Mouse (Mus musculus): ENCODE measurements at regions not wholly inside any gene's neighbourhood (a gene's known extent, or its start where the extent isn't known, plus 50 kb on each side); places are given as distances from the start of the nearest gene placed in this dataset.

DNA sequence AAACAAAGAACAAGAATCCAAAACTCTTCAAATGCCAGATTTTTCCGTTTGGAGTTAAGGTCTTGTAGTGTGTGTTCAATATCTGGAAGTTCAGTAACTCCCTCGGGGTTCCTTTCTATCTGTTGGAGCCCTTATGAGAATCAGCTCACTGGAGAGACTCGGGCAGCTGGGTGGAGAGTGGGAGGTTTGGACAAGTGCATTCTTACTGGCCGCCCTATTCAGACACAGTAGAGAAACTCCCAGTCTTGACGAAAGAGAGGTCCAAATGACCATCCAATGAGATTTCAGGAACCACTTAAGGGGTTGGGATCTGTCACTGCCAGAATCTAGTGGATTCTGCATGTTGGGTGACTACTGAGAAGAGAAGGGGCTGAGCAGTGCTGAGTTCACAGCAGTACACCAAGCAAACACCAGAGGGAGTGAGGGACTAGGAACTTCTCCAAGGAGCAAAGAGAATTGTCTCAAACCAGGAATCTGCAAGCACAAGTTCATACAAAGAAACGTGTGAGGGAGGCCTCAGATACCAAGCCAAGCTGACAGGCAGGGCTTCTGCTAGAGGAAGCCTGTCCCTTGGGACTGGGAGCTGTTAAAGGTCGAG is 310.0 kb upstream of the Magi2 start:
- H3K36me3 ChIP-seq (replicated peaks; ENCODE audit: control insufficient read depth, insufficient read depth), result no peaks in the 10 kb centered on the region
- H3K9ac ChIP-seq, result no peak overlapping the region
- no peaks in the 10 kb centered on the region for H3K9me3 ChIP-seq (ENCODE audit: control insufficient read depth, low read length)
- H3K4me2 ChIP-seq (replicated peaks), result no peak overlapping the region
- no peaks in the 10 kb centered on the region for H3K27me3 ChIP-seq (ENCODE audit: control insufficient read depth, insufficient read depth, low read length)
- ATAC-seq (ENCODE audit: low FRiP score) (peak; percentile 82), DNase-seq (ENCODE audit: low spot score) (peak; percentile 68)
- H3K4me3 ChIP-seq (replicated peaks; ENCODE audit: low read length), result no peak overlapping the region
- WGBS, result 46% methylated on average over 7 of the region's 7 CpGs
- no peaks in the 10 kb centered on the region for H3K4me1 ChIP-seq (replicated peaks; ENCODE audit: control insufficient read depth, insufficient read depth, low read length)
- no peak overlapping the region for H3K27ac ChIP-seq

DNA sequence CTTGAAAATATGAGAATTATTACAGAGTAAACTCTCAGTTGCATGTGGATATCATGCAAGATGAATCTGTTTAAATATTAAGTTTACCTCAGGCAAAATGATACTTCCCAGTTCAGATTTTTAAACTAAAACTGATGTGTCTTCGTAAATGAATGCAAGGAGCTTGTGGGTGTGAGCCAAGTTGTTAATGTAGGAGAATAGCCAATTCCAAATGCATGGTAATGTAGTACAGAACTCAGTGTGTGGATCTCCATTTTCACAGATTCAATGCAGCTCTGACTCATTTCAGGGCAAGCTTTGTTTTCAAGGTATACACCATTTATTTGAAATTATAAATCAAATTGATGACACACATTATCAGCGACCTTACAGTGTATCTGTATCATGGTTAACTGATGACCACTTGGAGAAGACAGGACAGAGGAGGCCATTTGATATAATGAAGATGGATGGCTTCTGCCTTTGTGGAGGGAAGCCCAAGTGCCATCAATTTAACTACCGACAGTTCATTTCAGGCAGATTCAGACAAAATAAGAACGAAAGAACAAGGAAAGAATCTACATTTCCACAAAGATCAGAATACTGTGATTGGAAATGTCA is 272.9 kb upstream of the Magi2 start:
- Histone ChIP-seq H3K4me1 (replicated peaks; ENCODE audit: control insufficient read depth, insufficient read depth, low read length) (no peaks in the 10 kb centered on the region), H3K36me3 (replicated peaks; ENCODE audit: control insufficient read depth, insufficient read depth) (no peaks in the 10 kb centered on the region), H3K9ac (no peak overlapping the region), H3K27me3 (ENCODE audit: control insufficient read depth, insufficient read depth, low read length) (no peaks in the 10 kb centered on the region), H3K27ac (no peak overlapping the region), H3K9me3 (ENCODE audit: control insufficient read depth, low read length) (no peaks in the 10 kb centered on the region), H3K4me2 (replicated peaks) (no peak overlapping the region), H3K4me3 (replicated peaks; ENCODE audit: low read length) (no peak overlapping the region)
- DNase-seq (ENCODE audit: low spot score), result no peak
- 56% methylated on average over 4 of the region's 4 CpGs for WGBS
- ATAC-seq (ENCODE audit: low FRiP score), result no peak
